Mouse (Mus musculus): ENCODE measurements around the gene Rhobtb1.
A peak's percentile ranks its signal among the peaks of the same experiment; 100 is the strongest.

Rhobtb1 gene

DNA sequence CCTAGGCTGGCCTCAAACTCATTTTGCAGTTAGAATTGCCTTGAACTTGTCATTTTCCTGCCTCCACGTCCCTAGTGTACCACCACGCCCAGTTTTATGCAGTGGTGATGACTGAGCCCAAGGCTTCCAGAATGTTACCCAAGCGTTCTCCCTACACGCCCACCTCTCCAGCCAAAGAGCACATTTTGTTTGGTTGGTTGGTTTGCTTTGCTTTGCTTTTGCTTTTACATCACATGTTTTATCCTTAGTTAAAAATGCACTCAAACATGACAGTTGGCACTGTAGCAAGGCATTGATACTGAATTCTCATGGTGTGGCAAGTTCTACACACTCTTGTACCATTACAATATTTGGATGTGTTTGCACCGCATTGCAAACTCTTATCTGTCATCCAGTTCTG, 12.0 kb downstream of the Rhobtb1 start:
- no peak for DNase-seq (ENCODE audit: low read depth)

DNA sequence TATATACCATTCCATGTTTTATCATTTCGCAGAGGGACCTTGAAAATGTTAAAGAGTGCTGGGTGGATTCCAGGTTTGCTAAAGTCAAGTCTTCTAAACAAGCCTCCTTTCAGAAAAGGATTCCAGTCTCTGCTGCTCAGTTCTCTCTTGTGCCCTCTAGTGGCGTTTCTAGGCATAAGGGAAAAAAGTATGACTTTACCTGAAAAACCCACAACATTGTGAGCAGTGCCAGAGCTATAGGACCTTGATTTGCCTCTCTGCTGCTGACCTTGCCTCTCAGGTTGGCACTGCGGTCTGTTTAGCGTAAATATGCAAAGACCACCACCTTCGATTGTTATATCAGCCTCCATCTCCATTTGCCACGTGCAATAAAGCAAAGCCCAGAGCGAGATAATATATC, 13.9 kb downstream of the Rhobtb1 start:
- peak; percentile 47 for DNase-seq (ENCODE audit: low read depth)

DNA sequence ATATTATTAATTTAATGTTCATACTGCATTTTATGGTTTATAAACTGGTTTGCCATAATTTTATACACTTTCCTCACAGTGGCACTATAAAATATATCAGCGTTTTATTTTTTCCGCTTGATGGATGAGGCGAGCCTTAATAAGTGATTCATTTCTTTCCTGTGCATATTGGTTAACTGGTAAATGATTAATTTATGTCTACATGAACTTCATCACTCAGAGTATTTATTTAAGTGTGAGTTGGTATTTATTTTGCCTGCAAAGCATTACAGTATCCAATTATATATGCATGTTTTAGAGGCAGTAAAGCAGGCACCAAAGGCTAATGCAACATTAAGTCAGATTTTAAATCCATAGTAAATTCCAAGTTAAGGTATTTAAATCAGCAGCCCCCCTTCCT, 14.6 kb downstream of the Rhobtb1 start:
- no peak for DNase-seq (ENCODE audit: low read depth)

DNA sequence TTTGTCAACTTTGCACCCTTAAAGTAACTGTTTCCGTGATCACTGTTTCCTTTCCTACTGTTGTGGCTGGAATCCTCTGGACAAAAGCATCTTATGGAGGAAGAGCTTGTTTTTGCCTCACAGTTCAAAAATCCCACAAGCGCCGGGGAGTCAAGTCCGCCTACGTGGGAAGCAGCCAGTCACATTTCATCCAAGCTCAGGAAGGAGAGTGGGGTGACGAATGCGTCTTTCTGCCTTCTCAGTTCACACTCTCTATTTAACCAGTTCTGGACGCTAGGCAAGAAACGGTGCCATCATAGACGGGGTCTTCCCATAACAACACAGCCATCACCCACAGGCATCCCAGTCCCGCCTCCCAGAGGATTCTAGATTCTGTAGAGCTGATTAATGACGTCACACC, 15.3 kb downstream of the Rhobtb1 start:
- DNase-seq (ENCODE audit: low read depth) = no peak

DNA sequence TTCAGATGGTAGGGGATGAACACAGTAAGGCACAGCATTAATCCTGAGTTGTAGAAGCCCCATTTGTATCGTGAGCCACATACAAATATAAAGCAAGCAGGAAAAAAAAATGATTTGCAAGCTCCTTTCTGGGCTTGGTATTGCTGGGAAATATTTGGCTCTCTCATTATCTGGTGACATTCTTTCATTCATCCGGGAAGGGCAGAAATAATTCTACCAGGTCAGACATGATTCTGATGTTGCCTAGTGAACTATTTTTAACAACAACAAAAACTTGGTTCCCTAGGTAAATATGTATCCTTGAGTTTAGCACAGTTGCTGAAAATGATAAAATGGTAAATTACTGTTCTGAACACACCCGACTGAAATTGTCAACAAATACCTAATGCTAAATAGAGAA, 21.2 kb downstream of the Rhobtb1 start:
- DNase-seq (ENCODE audit: low read depth) = no peak

DNA sequence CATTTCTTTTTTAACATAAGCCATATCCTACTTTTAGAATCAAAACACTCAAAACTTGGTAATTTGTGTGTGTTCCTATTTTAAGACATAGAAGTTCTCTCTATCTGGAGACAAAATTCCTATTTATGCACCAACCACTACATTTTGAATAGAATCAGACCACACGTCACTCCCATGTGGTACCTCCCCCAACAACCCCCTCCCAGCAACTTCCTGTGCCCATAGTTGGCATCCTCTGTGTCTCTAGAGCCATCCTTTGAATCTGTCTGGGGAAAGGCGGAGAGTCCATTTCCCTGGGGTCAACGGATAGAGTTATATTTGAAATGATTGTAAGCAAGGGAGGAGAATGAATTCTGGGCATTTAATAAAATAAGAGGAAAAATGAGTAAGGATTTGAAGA, 24.9 kb downstream of the Rhobtb1 start:
- no peak for DNase-seq (ENCODE audit: low read depth)

DNA sequence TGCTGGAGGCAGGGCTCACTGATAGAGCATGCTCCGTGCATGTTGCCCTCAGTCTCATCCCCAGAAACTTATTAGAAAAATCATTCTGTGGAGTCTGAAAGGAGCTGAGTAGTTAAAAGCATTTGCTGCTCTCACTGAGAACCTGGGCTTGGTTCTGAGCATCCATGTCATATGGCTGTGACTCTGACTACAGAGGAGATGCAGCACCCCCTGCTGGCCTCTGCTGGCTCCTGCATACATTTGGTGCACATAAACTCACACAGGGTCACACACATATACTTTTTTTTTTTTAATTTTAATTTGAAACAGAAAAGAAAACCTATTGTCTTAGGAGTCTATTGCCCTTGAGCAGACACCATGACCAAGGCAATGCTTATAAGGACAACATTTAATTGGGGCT, 28.1 kb downstream of the Rhobtb1 start:
- no peak for DNase-seq (ENCODE audit: low read depth)

DNA sequence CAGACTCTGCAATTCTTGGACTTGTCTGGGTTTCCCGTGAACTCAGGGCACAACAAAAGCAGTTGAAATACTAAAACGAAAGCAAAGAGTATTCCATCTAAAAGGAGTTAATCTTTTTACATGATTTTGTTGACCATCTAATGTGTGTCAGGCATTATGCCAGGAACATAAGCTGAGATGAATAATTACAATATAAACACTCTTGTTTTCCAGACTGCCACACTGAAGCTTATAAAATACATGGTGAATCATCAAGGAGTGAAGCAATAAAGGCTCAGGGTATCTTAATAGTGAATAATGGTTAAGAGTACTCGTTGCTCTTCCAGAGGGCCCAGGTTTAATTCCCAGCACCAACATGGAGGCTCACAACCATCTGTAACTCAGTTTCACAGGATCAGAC, 29.8 kb downstream of the Rhobtb1 start:
- DNase-seq (ENCODE audit: low read depth) = no peak

DNA sequence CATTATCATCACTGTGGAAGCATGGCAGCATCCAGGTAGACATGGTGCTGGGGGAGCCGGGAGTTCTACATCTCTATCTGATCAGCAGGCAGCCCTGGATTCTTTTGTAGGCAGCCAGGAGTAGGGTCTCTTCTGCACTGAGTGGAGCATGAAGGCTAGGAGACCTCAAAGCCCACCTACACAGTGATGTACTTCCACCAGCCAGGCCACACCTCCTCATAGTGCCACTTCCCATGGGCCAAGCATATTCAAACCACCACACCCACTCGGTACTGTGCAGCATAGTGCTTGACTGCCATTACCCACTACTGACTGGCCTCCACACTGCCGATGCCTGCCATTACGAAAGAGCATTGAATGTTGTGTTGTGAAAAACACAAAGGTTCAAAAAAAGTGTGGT, 33.7 kb downstream of the Rhobtb1 start:
- no peak for DNase-seq (ENCODE audit: low read depth)

DNA sequence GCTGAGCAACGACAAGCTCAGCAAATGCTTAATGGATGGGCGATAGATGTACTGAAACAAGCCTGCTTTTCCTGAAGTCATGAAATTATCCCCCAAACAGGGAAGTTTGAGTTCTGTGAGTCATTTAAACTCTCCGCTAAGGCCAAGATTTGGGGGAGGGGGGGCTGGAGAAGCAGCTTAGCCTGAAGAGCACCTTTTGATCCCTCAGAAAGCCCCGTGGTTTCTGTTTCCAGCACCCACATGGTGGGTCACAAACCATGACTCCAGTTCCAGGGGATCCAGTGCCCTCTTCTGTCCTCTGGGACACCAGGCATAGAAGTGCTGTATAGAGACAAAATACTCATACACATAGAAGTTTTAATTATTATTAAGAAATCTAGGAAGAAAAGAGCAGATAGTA, 34.2 kb downstream of the Rhobtb1 start:
- no peak for DNase-seq (ENCODE audit: low read depth)

DNA sequence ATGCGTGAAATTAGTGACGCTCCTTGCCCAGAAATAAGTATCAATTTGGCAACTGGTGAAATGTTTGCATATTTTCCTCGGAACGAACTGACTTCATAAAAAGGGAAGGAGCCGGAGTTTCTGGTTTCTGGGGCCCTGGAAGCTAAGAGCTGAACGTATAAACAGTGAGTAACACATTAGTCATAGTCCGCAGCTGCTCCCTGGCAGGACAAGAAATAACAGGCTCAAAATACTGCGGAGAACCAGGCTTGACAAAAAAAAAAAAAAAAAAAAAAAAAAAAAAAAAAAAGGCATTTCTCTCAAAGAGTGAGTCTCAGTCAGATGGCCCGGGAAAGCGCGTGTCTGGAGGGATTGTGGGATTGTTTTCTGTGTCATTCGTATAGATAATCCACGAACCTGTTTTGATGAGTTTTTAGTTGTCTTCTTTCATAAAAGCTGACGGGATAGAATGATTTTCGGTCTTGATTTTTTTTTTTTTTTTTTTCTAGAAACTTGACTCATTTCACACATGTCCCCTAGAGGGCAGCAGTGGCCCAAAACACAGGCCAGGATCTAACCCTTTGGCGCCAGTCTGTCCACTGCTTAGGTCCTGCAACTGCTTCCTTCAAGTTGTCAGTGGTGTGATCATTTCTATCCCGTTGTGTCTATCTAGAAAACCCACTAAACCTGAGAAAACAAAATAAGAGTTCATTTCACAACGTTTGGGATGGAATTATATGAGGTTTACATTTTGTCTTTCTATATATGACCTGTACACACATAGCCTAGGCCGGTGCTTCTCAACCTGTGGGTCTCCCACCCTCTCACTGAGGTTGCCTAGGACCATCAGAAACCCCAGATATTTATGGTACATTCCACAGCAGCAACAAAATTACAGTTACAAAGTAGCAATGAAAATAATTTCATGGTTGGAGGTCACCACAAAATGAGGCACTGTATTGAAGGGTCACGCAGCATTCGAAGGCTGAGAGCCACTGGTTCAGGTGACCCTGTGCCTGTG, 35.0 kb downstream of the Rhobtb1 start:
- peak; percentile 61 for DNase-seq (ENCODE audit: low read depth)

DNA sequence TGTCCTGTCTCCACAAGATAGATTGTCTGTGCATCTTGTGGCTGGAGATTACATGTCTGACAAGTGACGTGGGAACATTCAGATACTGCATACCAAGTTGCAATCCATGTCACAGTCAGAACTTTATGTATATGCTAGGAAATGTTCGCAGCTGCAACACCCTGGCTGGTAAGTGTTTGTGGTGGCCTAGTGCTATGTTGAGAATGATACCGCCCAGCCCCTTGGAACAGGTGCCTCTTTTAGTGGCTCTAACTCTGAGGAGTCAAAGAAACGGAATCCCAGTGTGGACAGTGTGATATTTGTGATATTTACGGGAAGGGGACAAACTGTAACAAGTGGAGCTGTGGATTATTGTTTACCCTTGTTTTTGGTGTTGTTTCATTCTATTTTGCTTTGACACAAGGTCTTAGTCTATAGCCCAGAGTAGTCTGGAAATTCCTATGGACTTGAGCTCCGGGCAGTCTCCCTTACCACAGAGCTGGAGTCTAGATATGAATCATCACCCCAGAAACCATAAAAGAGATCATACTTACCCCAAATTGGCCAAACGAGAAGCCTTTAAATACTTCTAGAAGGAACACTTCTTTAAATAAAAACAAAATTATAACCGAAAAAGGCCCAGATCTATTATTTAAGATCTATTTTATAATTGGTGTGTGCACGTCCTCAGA, 36.7 kb downstream of the Rhobtb1 start:
- DNase-seq (ENCODE audit: low read depth) = no peak

DNA sequence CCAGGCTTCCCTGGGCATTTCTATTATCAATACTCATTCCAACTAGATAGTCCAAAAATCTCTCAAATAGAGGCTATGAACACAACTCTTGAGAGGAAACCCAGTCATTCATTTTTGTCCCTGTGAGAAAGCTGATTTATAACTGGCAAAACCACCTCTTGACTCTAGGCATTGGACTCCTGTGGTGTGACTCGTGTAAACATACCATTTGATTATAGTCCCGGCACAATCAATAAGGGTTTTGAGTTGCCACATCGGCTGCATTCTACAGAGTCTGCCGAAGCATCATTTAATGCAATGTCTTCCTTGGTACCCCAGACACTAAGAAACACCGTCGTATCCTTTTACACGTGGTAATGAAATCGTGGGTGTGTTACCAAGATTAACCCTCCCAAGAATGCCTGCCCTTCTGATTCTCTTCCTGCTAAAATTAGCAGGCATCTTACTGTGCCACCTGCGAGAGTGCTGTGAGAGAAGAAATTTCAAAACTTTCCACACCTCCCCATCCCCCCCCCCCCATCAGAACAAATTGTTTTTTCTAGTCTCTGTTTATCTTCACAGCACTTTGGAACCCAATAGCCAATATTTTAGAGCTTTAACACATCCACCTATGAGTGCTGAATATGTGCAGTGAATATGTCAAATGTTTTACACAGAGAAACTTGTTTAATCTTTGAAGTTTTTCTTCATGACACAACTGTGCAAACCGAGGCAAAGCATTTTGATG, 39.4 kb downstream of the Rhobtb1 start:
- DNase-seq (ENCODE audit: low read depth) = no peak

DNA sequence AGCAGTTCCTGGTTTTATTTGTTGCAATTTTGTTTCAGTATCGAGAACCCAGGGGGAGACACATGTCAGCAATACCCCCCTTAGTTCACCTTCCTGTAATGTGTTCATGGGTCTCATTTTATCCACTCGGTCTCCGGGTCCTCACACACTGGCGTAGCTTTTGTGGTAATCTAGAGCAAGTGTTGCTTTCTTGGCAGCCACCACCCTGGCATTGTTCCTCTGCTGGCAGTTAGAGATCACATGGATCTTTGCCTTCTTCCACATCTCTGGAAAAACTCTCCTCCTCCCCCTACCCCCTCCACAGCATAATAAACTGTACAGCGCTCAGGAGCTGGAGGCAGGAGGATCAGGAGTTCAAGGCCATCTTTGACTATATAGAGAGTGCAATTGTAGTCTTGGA, 41.0 kb downstream of the Rhobtb1 start:
- no peak for DNase-seq (ENCODE audit: low read depth)

DNA sequence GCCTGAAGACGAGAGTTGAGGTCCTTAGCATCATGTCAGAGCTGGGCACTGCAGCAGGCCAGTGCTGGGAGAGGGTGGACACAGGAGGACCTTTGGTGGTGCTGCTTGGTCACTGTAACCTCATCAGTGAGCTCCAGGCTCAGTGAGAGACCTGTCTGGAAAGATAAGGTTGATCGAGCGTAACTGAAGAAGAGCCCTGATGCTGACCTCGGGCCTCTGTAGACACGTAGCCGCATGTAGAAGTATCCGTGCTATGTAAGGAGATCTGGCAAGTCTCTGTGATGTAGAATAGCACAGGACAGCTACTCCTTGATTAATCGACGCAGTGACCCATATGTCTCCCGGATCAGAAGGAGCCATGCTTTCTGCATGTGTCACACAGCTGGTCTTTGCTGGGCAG, 42.5 kb downstream of the Rhobtb1 start:
- no peak for DNase-seq (ENCODE audit: low read depth)

DNA sequence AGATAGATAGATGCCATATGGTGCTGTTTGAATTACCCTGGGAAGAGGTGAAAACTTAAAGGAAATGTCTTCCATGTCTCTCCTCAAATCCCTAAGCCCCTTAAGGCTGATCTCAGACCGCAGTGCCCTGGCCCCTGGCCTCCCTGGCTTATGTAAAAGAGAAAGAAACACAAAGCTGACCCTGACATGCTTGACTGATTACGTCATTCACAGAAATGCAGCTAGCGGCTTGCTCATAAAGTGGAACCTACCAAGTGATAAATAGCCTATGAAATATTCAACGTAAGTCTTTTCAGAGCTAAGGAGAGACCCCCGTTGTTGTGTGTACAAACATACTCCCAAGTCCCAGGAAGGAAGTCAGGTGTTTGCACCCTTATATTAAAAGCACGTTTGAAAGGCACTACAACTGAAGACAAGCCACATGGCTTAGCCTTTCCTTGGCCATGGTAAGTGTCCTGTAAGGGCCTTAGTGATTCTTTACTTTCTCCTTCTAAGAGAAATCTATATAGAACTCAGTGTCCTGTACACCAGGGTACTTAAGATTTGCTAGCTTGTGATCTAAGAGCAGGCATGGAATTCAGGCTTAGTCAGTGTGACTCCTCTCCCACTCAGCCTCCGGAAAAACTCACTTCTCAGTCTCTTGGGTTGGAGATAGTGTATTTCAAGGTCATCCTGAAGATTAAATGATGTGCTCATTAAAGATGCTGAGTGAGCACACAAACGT, 53.6 kb downstream of the Rhobtb1 start:
- DNase-seq (ENCODE audit: low read depth) = no peak

DNA sequence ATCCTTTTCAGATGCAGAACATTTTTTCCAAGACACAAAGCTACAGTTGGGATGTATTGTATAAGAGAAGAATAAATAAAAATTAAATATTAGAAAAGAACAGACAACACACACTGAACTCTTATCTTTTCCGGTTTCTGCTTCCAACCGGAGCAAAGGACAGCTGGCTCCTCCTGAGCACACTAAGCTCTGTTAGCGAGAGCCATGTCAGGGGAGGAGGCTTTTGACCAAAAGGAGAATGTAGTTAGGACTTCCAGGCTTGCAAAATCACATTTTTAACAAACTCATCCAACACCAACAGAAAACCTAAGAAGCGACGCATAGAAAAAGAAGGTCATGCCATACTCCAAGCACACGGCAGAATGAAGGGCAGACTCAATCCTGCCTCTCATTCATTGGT, 54.8 kb downstream of the Rhobtb1 start:
- no peak for DNase-seq (ENCODE audit: low read depth)

DNA sequence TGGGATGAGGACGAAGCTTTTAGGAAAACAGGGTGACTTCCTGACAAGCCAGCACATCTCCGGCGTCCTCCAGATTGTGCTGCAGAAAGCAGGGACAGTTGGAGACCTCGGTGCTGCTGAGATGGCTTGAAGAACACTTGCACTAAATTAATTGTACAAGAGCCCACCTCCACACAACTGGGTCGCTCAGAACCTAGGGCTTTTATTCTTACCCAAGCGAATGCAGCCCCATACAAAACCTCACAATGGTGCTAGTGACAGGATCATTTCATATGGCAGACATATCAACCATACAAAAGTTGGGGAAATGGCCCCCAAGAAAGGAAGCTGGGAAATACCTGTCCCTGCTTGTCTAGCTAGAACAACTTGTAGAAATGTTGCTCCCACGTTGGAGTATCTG, 56.2 kb downstream of the Rhobtb1 start:
- no peak for DNase-seq (ENCODE audit: low read depth)

DNA sequence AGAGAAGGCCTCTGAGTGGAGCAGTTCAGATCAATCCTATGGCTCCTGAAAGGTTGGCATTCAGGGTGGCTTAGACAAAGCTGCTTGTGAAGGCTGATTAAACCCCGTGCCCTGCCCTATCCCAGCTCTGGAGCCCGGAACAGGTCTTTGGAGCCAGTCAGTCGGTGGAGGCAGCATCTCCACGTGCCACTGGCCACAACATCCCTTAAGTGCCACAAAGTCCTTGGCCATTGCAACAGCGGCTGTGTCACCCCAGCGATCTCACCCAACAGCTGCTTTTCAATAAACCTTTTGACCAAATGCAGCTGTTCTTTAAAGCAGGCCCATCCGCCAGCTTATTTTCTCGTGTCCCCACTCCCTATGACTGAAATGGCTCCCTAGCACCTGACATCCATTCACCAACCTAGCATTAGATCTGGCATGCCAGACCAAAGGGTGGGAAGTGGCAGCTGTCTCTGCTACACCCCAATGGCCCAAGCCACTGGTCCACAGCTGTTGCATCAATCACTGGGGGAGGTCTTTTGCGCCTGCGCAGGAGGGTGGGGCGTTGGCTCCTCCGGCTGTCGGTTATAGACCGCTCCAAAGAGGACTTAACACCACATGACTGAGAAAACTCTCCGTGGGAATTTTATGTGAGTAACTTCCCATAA, 56.9 kb downstream of the Rhobtb1 start:
- no peak for DNase-seq (ENCODE audit: low read depth)

DNA sequence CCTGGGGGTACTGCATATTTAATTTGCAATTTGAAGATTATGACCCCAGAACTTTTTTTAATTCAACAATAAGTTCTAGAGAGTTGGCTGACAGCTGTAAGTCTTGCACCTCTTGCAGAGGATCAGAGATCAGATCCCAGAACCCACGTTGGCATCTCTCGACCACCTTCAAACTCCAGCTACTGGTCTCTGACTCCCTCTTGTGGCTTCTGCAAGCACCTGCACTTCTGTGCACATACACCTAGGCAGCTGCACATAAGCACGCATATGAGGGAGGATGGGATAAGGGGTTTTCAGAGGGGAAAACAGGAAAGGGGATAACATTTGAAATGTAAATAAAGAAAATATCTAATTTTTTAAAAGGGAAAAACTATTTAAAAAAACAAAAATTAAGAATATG, 57.5 kb downstream of the Rhobtb1 start:
- DNase-seq (ENCODE audit: low read depth) = no peak

DNA sequence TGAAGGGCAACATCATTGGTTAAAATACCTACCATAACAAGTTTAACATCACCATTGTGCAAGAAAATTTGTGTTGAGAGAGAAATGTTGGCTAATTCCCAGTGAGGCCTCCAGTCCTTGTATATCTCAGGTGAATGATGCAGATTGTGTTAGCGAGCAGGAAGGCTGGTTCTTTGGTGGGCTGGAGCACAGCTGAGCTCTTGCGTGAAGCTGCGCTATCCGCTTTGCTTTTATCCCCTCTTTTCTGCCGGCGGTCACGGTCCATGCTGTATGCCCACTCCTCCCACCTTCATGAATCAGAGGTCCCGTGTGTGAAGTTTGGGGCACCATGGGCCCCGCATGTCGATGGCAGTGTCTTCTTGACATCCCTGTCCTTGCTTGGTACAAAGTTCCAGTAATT, 58.8 kb downstream of the Rhobtb1 start:
- no peak for DNase-seq (ENCODE audit: low read depth)

DNA sequence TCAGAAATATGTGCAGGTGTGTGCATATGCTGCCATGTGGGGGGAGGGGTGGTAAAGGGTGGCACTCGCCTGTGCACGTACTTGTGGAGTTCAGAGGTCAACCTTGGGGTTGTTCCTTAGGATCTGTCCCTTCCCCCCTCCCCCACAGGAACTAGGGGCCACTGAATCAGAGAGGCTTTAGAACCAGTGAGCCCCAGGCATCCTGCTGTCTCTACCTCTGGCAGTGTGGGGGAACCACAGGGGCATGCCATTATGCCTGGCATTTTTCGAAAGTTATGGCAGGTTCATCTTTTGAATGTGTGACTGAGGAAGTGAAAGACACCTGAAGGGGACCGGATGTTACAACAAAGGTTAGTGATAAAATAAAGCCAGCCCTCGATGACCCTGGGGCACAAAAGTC, 59.4 kb downstream of the Rhobtb1 start:
- no peak for DNase-seq (ENCODE audit: low read depth)

All from induced T-regulatory cell, adult 2 months (primary cell).